Mouse (Mus musculus) induced T-regulatory cell, adult 2 months (primary cell): Measurements from ENCODE around the gene Kctd15.
A peak's percentile ranks its signal among the peaks of the same experiment; 100 is the strongest.

Source experiments
- DNase-seq: peaks from one replicate; pipeline ENCODE4 v3.0.0-alpha.2; 2012; ENCODE audit warnings: low read depth

Kctd15 gene

DNA sequence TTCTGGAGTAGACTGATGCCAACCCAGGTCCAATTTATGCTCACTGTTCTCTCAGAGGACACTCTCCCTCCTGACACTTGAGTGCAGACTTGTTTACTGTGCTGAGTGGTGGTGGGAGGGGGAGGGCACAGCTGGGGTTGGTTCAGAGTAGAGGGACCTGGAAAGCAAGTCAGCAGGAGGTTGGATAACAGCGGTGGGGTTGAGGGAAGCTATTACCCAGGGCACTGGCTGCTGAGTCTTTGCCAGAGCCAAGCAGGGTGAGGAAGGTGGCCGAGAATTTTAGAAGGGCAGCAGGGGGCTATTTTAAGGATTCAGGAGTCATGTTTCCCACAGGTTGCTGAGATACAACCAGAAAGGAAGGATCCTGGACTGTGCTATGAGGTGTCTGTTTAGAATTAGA lies 36.1 kb downstream of the Kctd15 start:
- DNase-seq: no peak

DNA sequence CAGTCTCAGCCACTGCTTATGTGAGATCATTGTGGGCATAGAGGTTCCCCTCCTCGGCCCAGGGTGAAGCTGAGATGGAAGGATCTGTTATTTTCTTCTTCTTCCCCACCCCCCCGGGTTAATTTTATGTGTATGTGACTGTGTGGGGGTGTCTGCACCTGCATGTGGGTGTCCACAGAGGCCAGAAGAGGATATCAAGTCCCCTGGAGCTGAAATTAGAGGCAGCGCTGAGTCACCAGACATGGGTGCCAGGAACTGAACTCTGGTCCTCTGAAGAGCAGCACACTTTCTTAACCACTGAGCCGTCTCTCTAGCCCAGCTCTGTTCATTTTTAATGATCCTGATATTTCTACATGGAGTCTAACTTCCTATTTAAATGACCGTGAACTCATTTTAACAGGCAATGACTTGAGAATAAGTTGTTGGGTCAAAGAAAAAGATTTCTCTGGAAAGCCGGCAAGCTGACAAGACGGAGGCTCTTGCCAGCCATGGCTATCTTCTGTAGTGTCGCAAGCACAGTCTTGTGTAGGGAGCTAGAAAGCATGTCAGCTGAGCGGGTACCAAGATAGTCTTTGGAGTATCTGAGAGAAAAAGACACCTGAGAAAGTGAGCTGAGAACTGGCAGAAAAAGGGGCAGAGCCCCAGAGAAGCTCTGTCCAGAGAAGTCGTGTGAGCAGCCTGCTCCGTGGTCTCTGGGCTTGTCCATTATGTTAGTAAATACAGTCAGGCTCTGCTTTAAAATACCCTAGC lies 38.2 kb downstream of the Kctd15 start:
- DNase-seq: no peak

DNA sequence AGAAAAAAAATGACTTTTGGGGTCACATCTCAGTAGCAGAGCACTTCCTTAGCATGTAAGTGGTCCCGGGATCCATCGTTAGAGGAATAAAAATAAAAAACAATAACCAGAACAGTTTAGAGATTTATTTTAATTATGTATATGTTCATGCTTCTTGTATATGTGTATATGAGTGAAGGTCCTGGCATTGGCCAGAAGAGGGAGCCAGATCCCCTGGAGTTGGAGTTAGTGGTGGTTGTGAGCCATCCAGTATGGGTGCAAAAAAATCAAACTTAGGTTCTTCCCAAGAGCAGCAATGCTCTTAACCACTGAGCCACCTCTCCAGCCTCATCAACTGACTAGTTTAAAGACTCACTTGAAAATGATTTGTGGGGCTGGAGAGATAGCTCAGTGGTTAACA lies 40.3 kb downstream of the Kctd15 start:
- peak; percentile 4 for DNase-seq

DNA sequence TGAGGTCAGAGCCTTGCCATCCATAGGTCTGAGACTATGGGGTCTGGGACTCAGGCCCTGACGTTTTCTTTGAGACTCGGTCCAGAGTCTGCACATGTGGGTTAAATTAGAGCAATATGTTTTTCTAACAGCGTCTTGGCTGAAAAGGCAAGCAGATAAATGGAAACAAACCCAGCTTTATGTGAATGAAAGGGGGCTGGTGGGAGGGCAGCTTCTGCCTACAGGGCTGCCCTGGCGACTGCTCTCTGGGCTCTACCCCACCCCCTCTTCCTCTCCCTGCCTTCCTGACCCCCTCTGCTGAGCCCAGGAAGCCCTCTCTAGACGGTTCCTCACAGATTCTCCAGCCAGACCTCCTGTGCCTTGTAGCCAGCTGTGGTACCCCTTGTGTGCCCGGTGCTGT lies 46.1 kb downstream of the Kctd15 start:
- no peak for DNase-seq

DNA sequence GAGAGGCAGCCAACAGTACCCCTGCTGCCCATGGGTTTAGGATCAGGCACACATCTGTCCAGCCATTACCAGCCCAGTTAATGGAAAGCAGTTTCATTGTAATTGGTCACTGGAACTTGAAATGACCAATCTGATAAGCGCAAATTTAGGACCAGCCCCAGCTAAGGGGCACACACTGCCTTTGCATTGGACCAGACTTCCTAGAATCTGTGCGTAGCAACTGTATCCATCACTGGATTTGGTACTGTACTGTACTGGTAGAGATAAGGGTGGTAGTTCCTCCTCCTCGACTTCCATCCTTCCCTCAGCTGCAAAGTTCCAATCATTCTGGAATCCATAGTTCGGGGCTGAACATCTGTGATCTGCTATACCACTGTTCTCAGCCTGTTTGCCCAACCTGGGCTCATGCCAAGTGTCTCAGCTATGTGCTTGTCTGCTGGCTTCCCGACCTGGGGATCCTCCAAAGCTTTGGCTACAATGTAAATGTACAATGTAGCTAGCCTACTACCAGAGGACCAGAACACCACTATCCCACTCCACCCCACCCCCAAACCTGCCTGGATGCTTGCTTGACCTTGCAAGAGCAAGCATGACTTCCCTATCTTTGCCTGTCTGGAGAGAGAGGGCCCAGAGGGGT lies 49.1 kb downstream of the Kctd15 start:
- DNase-seq: no peak

DNA sequence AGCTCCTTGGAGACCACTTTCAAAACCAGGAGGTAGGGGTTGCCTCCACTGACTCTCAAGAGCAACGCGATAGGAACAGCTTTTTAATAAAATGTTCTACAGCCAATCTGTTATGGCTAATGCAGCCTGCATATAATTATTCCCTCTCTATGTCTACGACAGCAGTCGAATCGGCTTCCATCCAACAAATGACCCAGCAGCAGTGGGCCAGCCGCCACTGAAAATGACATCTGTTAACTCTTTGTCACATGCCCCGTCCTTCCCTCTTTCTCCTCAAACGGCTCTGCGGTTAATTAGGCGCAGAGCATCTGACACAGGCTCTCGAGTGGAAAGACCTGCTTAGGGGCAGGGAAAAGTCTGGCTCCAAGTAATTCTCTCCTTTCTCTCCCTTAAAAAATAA lies 49.8 kb downstream of the Kctd15 start:
- no peak for DNase-seq

DNA sequence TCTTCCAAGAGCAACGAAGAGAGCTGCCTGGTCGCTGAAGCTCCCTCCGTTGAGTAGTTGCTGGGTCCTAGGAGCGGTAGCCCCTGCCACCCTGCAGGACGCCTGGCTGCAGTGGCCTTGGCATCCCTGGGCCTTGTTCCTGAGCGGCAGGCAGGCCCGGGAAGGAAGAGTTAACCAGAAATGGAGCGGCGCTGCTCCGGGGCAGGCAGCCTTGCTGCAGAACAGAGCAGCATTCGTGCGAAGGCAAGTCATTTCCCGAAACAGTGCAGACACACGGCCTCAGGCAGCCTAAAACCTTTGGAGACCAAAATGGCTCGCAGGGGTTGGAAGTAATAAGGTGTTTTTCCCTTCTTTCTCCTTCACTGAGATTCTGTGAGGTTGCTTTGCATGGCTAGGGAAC lies 50.5 kb downstream of the Kctd15 start:
- DNase-seq: no peak

DNA sequence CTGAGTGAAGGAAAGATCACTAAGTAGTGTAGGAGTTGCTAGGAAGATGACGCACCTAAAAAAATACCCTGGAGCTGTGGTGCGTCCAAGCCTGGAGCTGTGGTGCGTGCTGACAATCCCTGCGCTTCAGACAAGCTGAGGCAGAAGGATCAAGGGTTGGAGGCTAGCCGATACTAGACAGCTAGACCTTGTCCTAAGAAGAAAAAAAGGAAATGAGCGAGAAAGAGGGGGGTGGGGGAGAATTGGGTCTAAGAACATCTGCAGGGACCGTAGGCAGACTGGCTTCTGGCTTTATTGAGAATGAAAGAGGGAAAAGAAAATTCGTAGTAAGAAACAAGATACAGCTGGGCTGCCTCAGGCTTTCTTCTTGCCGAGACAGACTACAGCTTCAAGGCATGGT lies 58.0 kb downstream of the Kctd15 start:
- no peak for DNase-seq

DNA sequence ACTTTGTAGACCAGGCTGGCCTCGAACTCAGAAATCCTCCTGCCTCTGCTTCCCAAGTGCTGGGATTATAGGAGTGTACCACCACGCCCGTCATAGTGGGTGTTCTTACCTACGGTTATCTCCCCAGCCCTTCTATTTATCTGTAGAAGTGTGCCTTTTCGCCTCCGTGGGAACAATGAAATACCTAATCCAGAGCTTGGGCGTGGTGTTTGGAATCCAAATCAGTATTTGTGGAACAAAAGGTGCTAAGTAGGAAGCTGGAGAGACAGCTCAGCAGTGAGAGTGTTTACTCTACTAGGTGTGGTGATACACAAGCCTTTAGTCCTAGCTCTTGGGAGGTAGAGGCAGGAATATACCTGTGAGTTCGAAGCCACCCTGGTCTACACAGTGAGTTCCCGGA lies 58.5 kb downstream of the Kctd15 start:
- DNase-seq: no peak

DNA sequence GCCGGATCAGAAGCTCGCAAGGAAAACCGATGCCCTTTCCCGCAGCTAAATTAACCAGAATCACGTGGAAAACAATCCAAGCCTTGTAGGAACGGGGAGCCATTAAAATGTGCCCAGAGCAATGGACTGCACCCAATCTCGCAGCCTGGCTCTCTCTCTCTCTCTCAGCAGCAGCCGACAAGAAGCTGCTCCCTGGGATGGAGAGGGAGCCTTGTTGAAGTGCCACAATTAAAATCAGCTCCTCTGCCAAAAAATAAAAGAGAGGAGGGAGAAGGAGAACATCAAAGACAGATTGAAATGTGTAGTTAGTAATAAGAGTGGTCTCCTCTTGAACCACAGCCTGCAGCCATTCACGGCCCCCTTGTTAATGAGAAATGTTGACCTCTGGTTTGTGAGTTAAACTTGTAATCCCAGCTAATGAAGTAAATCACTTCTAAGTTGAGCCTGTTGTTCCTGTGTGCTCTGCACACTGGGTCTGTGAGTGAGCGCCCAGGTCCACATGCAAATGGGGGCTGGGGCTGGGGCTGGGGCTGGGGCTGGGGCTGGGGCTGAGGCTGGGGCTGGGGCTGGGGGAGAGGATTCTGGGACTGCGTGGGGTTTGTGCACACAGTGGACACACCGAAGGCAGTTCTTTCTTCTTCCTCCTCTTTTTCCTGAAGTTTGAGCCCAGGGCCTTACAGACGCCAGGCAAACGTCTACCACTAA lies 59.8 kb downstream of the Kctd15 start:
- no peak for DNase-seq

DNA sequence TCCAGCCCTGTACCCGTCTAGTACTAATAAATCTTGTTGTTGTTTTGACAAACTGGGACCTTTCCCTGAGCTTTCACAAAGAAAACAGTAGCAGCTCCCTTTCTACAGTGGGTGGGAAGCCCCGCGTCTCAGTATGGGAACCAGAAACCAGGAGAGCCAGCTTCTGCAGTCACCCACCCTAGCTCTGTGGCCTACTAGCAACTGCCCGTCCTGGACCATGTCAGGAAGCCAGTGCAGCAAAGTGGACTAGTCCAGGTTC lies 61.3 kb downstream of the Kctd15 start:
- no peak for DNase-seq

DNA sequence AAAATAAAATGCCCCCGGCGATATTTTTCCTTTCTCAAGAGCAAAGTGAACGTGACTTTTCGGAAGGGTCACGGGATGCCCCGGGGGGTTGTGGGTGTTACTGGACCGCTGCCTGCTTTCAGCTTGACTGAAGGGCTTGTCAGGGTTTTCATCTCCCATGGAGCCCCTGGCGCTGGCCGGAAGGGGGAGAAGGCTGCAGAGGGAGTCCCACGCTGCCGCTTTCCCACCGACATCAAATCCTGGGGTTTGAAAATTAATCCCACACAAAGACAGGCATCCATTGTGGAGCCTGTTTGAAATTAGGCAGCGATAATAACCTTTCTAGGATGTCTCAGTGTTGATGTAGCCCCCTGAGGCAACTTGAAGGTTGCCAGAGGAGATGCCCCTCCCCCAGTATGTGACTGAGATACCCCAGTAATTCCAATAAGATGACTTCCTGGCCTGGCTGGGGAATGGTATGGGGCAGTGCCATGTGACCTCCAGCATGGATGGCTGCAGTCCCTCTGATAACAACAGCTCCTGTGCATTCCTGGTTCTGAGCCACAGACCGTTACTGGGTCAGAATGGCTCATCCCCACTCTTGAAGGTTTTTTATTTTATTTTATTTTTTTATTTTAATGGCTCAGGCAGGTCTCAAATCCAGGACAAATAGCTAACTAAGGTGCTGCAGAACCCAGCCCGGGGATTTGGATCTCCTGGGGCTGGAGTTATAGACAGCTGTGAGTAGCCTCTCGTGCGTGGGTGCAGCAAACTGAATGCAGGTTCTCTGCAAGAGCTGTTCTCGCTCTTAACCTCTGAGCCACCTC lies 61.8 kb downstream of the Kctd15 start:
- DNase-seq: no peak

DNA sequence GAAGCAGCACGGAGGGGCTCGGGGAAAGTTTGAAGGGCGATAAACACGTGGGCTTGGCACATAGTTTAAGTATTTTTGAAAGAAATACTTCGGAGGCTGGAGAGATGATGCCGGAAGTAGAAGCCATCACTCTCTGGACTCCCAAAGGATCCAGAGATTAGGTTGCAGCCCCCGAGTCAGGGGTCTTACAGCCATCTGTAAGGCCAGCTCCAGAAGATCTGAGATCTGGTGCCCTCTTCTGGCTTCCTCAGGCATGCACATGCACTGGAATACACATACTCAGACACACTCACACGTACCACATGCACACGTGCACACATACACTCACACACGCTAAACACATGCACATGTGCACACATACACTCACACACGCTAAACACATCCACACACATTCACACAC lies 65.8 kb downstream of the Kctd15 start:
- no peak for DNase-seq
